Mouse (Mus musculus) megakaryocyte, embryonic 14.5 days (primary cell): ENCODE results near the gene Ptprn2.

Experiments used
- FLI1 ChIP-seq: IDR thresholded peaks from 2 replicates; pipeline ENCODE4 v1.6.1; 2012; ENCODE audit warnings: low read length, inconsistent platforms, mixed read lengths
- GATA1 ChIP-seq: IDR thresholded peaks from 3 replicates; pipeline ENCODE4 v1.6.1; 2012; ENCODE audit warnings: mixed read lengths, low read length, inconsistent platforms, borderline replicate concordance

GRCm38 (mm10) chr12:117135205-117135604 lies 649.7 kb downstream of the Ptprn2 start:
- no peak for TF ChIP-seq GATA1
- no peak for TF ChIP-seq FLI1
